Mouse (Mus musculus) ES-Bruce4 (cell line): ENCODE data around the gene Rae1.

Source experiments
- CTCF ChIP-seq: IDR thresholded peaks from one replicate; pipeline ENCODE4 v1.8.1; 2011; ENCODE audit warnings: low read depth, low read length
- EP300 ChIP-seq: IDR thresholded peaks from 2 replicates; pipeline ENCODE4 v1.6.1; 2011; ENCODE audit warnings: low read depth, low read length; ENCODE audit not compliant: insufficient read depth
- POLR2A ChIP-seq: IDR thresholded peaks from one replicate; pipeline ENCODE4 v1.8.1; 2011; ENCODE audit warnings: low read length; ENCODE audit not compliant: insufficient read depth

DNA sequence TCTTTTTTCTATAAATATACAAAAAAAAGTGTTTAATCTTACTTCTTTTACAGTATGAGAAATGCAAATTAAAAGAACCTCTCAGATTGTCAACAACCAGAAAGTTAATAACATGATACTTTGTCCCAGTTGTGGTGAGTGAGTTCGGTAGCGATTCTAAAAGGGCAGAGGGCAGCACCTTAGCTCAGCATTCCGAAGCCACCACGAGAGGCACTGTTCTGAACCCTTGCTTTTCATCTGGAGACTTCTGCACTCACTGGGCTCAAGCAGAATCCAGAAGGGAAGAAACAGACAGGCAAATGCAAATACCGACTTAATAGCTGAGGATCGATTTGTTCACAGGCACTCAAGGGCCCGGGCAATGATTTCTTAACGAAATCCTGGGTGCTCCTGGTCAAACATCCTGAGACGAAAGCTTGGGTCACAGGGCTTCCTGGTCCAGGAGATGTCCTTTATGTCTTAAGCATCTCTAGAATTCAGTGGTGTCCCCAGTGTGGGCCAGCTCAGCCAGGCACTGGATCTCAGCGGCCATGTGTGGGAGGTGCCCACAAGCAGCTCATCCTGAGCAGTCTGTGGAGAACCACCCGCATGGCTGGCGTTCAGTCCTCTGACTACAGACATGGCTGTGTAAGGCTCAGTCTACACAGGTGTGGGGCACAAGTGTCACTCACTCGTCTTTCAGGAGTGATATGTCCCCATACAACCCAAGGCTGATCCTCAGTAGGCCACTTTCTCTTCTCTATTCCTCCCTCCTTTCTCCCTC lies 40.7 kb upstream of the Rae1 start:
- TF ChIP-seq CTCF (peak; percentile 18), POLR2A (no peak), EP300 (no peak)
